In the genomic region with DNA sequence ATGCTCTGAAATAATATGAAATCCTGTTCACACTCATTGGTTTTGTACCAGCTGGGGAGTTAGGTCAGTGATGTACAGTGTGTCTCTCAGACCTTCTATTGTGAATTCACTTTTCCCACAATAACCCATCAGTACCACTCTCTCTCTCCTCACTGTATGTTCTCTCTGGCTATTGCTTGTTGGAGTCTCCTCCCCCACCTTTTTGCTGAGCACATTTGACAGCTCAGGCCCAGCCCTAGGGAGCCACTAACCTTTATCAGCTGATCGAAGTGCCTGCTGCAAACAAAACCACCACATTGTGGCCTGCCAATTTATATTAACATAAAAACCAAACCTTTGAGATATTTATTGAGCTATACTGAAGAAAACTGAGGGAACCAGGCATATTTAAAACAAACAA, we compare ENCODE assay signal across 9 mouse cellular contexts. TPM values are rescaled to one million over a fixed set of nuclear protein-coding genes. Genes with fewer than 3 reads are reported as not detected.
DNase-seq lines count a peak whose midpoint lies in the region; ATAC-seq and TF ChIP-seq lines count a peak whose summit lies in the region.
"Had no signal": no experiment of that assay in that cellular context is flagged by ENCODE, and none has a peak within 500 bp of the region (broad histone marks: within the 10 kb centered on the region; RNA-seq: fewer than 3 reads in every experiment).

No protein-coding gene starts in this region.

- H3K4me1 ChIP-seq in embryonic facial prominence, embryonic 12.5 days: 0 out of 2 replicates have a peak, but pooled peaks cover 3% of the 10 kb centered on the region
- H3K4me1 ChIP-seq in hindbrain, embryonic 10.5 days (replicated peaks): peaks cover 7% of the 10 kb centered on the region; the same call in 1 of the 2 replicates
- H3K4me1 ChIP-seq in midbrain, embryonic 15.5 days: peaks cover 13% of the 10 kb centered on the region

- intact Hi-C loops in heart, postnatal 25 days (cut with DNase I): no loop called here

- H3K9me3 ChIP-seq in embryonic facial prominence, embryonic 12.5 days: no peaks in the 10 kb centered on the region
- 0 out of 2 replicates have a peak, but pooled peaks cover 3% of the 10 kb centered on the region for H3K9me3 ChIP-seq in hindbrain, embryonic 10.5 days
- H3K9me3 ChIP-seq in midbrain, embryonic 15.5 days: no peaks in the 10 kb centered on the region

- peaks cover 4% of the 10 kb centered on the region for H3K36me3 ChIP-seq in embryonic facial prominence, embryonic 12.5 days
- peaks cover 6% of the 10 kb centered on the region for H3K36me3 ChIP-seq in hindbrain, embryonic 10.5 days
- peaks cover 11% of the 10 kb centered on the region for H3K36me3 ChIP-seq in midbrain, embryonic 15.5 days (replicated peaks)

- WGBS in embryonic facial prominence, embryonic 12.5 days: 54% methylated on average over 1 of the region's 1 CpGs
- 73% methylated on average over 1 of the region's 1 CpGs for WGBS in hindbrain, embryonic 10.5 days
- WGBS in midbrain, embryonic 15.5 days: 12% methylated on average over 1 of the region's 1 CpGs

- no peak for DNase-seq in layer of hippocampus, adult 2 months (ENCODE audit: low spot score in 2 of 2)
- no peak for DNase-seq in layer of hippocampus, postnatal 36 days
- DNase-seq in hindbrain, embryonic 10.5 days (ENCODE audit: low spot score): no peak
- no peak for DNase-seq in heart, postnatal 25 days (ENCODE audit: low spot score)
- no peak for DNase-seq in kidney, postnatal 14 days
- DNase-seq in heart, adult 8-10 months (ENCODE audit: low spot score): no peak
- DNase-seq: lung, adult 18-20 months had no signal

- peak overlapping the region; percentile 84; the same call in 1 of the 2 replicates for H3K4me2 ChIP-seq in embryonic facial prominence, embryonic 12.5 days (replicated peaks)
- H3K4me2 ChIP-seq in midbrain, embryonic 15.5 days: peak overlapping the region; percentile 48

- H3K4me3 ChIP-seq in layer of hippocampus, adult 2 months: peak overlapping the region; percentile 68
- H3K4me3 ChIP-seq in embryonic facial prominence, embryonic 12.5 days: peak overlapping the region; percentile 81; the same call in 1 of the 2 replicates
- H3K4me3 ChIP-seq in hindbrain, embryonic 10.5 days: peak overlapping the region; percentile 89
- peak overlapping the region; percentile 74 for H3K4me3 ChIP-seq in midbrain, embryonic 15.5 days

- no peaks in the 10 kb centered on the region for H3K27me3 ChIP-seq in embryonic facial prominence, embryonic 12.5 days
- peaks cover 9% of the 10 kb centered on the region; the same call in 1 of the 2 replicates for H3K27me3 ChIP-seq in hindbrain, embryonic 10.5 days (ENCODE audit: insufficient read depth, poor library complexity, severe bottlenecking)
- H3K27me3 ChIP-seq in midbrain, embryonic 15.5 days (replicated peaks): no peaks in the 10 kb centered on the region

- H3K27ac ChIP-seq in layer of hippocampus, adult 2 months: peak overlapping the region; percentile 97
- no peak overlapping the region for H3K27ac ChIP-seq in embryonic facial prominence, embryonic 12.5 days
- no peak overlapping the region for H3K27ac ChIP-seq in hindbrain, embryonic 10.5 days
- peak overlapping the region; percentile 86 for H3K27ac ChIP-seq in midbrain, embryonic 15.5 days

- H3K9ac ChIP-seq in embryonic facial prominence, embryonic 12.5 days: no peak overlapping the region
- peak overlapping the region; percentile 80 for H3K9ac ChIP-seq in midbrain, embryonic 15.5 days

- no peak for ATAC-seq in embryonic facial prominence, embryonic 12.5 days (ENCODE audit: insufficient number of reproducible peaks, insufficient read depth, low FRiP score, low TSS enrichment)
- ATAC-seq in midbrain, embryonic 15.5 days (replicated peaks): peak; percentile 22

- no peak for TF ChIP-seq CTCF in layer of hippocampus, adult 2 months (conservative IDR thresholded peaks at IDR 0.05)

RNA-seq across cellular contexts. Expression of gene Tmod2, which starts 1.6 kb away (rescaled TPM):
- total RNA-seq in layer of hippocampus, adult 2 months (2021): 100 to 1,000 TPM; 376 to 380 TPM
- total RNA-seq in layer of hippocampus, postnatal 36 days (2021): 100 to 1,000 TPM; 370 to 392 TPM
- polyA plus RNA-seq in embryonic facial prominence, embryonic 12.5 days (2016; fragmentation: Nextera tagmentation; extraction: Ambion mirVana): 36.0 and 40.1 TPM in 2 replicates
- polyA plus RNA-seq in hindbrain, embryonic 10.5 days (2016; fragmentation: Nextera tagmentation; extraction: Ambion mirVana): 36.5 and 48.4 TPM in 2 replicates
- 280 and 308 TPM in 2 replicates for polyA plus RNA-seq in midbrain, embryonic 15.5 days (2015; fragmentation: Nextera tagmentation; extraction: Ambion mirVana)
- 1 to 10 TPM; 4.6 to 5.3 TPM for total RNA-seq in heart, postnatal 25 days (2021)
- 1 to 10 TPM; 4.2 to 5.2 (median 4.4) TPM for total RNA-seq in heart, adult 8-10 months (2022)

RNA-seq across cellular contexts. Expression of gene Lysmd2, which starts 16.0 kb away (rescaled TPM):
- total RNA-seq in layer of hippocampus, adult 2 months (2021): 10 to 100 TPM; 56.6 to 60.3 TPM
- total RNA-seq in layer of hippocampus, postnatal 36 days (2021): 10 to 100 TPM; 61.8 to 65.8 TPM
- polyA plus RNA-seq in embryonic facial prominence, embryonic 12.5 days (2016; fragmentation: Nextera tagmentation; extraction: Ambion mirVana): 28.5 and 28.6 TPM in 2 replicates
- polyA plus RNA-seq in hindbrain, embryonic 10.5 days (2016; fragmentation: Nextera tagmentation; extraction: Ambion mirVana): 10.3 and 13.2 TPM in 2 replicates
- 27.8 and 31.9 TPM in 2 replicates for polyA plus RNA-seq in midbrain, embryonic 15.5 days (2015; fragmentation: Nextera tagmentation; extraction: Ambion mirVana)
- total RNA-seq in heart, postnatal 25 days (2021): 1 to 10 TPM; 7.3 to 8.4 TPM
- 10 to 100 TPM in 2 of 4 experiments, 1 to 10 TPM in 2; 7.6 to 11.7 (median 9.2) TPM for total RNA-seq in heart, adult 8-10 months (2022)

RNA-seq across cellular contexts. Expression of gene Tmod3, which starts 50.0 kb away (rescaled TPM):
- total RNA-seq in layer of hippocampus, adult 2 months (2021): 10 to 100 TPM; 37.6 to 40.5 TPM
- 10 to 100 TPM; 46.4 to 47.3 TPM for total RNA-seq in layer of hippocampus, postnatal 36 days (2021)
- polyA plus RNA-seq in embryonic facial prominence, embryonic 12.5 days (2016; fragmentation: Nextera tagmentation; extraction: Ambion mirVana): 106 and 110 TPM in 2 replicates
- 83.8 and 101 TPM in 2 replicates for polyA plus RNA-seq in hindbrain, embryonic 10.5 days (2016; fragmentation: Nextera tagmentation; extraction: Ambion mirVana)
- polyA plus RNA-seq in midbrain, embryonic 15.5 days (2015; fragmentation: Nextera tagmentation; extraction: Ambion mirVana): 76.5 and 86.1 TPM in 2 replicates
- 10 to 100 TPM; 62.9 to 74.0 TPM for total RNA-seq in heart, postnatal 25 days (2021)
- 10 to 100 TPM; 48.4 to 59.3 (median 58.7) TPM for total RNA-seq in heart, adult 8-10 months (2022)

Comparison
In these comparisons a context has a peak if more than half of its experiments do, and no peak if none do; other contexts are left out.
1. H3K27ac ChIP-seq: peak in layer of hippocampus, adult 2 months (single experiment) and midbrain, embryonic 15.5 days (single experiment); none in embryonic facial prominence, embryonic 12.5 days (single experiment) and hindbrain, embryonic 10.5 days (single experiment).
2. RNA of gene Tmod2, which starts 1.6 kb away (total RNA-seq): 370 to 392 TPM in layer of hippocampus, postnatal 36 days and 376 to 380 TPM in layer of hippocampus, adult 2 months; 4.6 to 5.3 TPM in heart, postnatal 25 days and 4.2 to 5.2 TPM in heart, adult 8-10 months; every median in the first group is over 10 times any median in the second.
3. RNA of gene Lysmd2, which starts 16.0 kb away (total RNA-seq): 61.8 to 65.8 TPM in layer of hippocampus, postnatal 36 days and 56.6 to 60.3 TPM in layer of hippocampus, adult 2 months; 7.6 to 11.7 TPM in heart, adult 8-10 months and 7.3 to 8.4 TPM in heart, postnatal 25 days; every median in the first group is over 4 times any median in the second.
4. Peak in every context shown above with its lines, with median percentiles within 50 percentile points of each other: H3K4me3 ChIP-seq.